Mouse (Mus musculus) liver, embryonic 18 days (tissue): ENCODE data around the gene Olfr1191-ps1. TPM values are rescaled to one million over a fixed set of nuclear protein-coding genes. Genes with fewer than 3 reads are reported as not detected.

Experiments used
- polyA plus RNA-seq: library from polyadenylated mRNA; depleted of rRNA; stranded (reverse); fragments of >200 nt; gene quantifications from 2 replicates; pipeline ENCODE4 v1.2.3, GENCODE M21; 2012; rRNA removed

Olfr1191-ps1 gene
- not detected in 2 replicates for polyA plus RNA-seq

DNA sequence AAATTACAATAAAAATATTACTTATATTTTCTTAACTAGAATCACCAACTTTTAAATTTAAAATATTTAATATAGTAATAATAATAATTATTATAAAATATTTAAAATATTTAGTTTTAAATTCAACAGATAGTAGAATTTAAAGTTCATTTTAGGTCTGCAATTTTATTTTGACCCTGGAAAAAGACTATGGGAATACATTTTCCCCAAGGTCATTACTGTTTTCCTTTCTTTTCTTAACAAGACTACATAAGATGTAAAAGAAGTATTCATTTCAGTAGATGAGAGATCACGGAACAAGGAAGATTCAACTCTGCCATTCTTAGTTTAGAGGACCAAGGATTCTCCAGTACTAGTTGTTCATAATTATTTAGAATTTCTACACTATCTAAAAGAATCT lies at the start of gene Olfr1191-ps1:
TSS of gene Olfr1191-ps1 (plus strand) at position 301 of the 400 bp plus-strand sequence.

GRCm38 (mm10) chr2:88648209-88648608 lies 7.9 kb downstream of the Olfr1191-ps1 start, which contains the start of gene Olfr1192-ps1:
Olfr1192-ps1 (plus strand) TSS chr2:88648509.

GRCm38 (mm10) chr2:88675328-88675727 lies 35.0 kb downstream of the Olfr1191-ps1 start, which contains the start of gene Olfr1193:
Olfr1193 (plus strand) TSS chr2:88675628.

GRCm38 (mm10) chr2:88689087-88689486 lies 48.7 kb downstream of the Olfr1191-ps1 start, which contains the start of gene Olfr1195:
Olfr1195 (minus strand) TSS chr2:88689187.

Other genes with a start within 250 kb of the Olfr1191-ps1 start
- gene Olfr1179, start 234.1 kb upstream of the Olfr1191-ps1 start, polyA plus RNA-seq, result not detected in 2 replicates
- gene Olfr1180, start 221.4 kb upstream of the Olfr1191-ps1 start, polyA plus RNA-seq, result not detected in 2 replicates
- not detected in 2 replicates for gene Olfr1181, start 214.4 kb upstream of the Olfr1191-ps1 start, polyA plus RNA-seq
- gene Gm13757, start 191.4 kb upstream of the Olfr1191-ps1 start, polyA plus RNA-seq, result not detected in 2 replicates
- not detected in 2 replicates for gene Olfr1183, start 185.7 kb upstream of the Olfr1191-ps1 start, polyA plus RNA-seq
- not detected in 2 replicates for gene Olfr1184, start 156.9 kb upstream of the Olfr1191-ps1 start, polyA plus RNA-seq
- not detected in 2 replicates for gene Olfr1185-ps1, start 147.2 kb upstream of the Olfr1191-ps1 start, polyA plus RNA-seq
- not detected in 2 replicates for gene Olfr1186, start 122.0 kb upstream of the Olfr1191-ps1 start, polyA plus RNA-seq
- gene Olfr1188, start 83.6 kb upstream of the Olfr1191-ps1 start, polyA plus RNA-seq, result not detected in 2 replicates
- not detected in 2 replicates for gene Olfr1189, start 54.1 kb upstream of the Olfr1191-ps1 start, polyA plus RNA-seq
- gene Olfr1192-ps1, start 8.0 kb downstream of the Olfr1191-ps1 start, polyA plus RNA-seq, result not detected in 2 replicates
- gene Olfr1193, start 35.1 kb downstream of the Olfr1191-ps1 start, polyA plus RNA-seq, result not detected in 2 replicates
- gene Olfr1195, start 48.6 kb downstream of the Olfr1191-ps1 start, polyA plus RNA-seq, result not detected in 2 replicates
- not detected in 2 replicates for gene Olfr1196, start 64.1 kb downstream of the Olfr1191-ps1 start, polyA plus RNA-seq
- not detected in 2 replicates for gene Olfr1197, start 91.8 kb downstream of the Olfr1191-ps1 start, polyA plus RNA-seq
- not detected in 2 replicates for gene Olfr1198, start 110.8 kb downstream of the Olfr1191-ps1 start, polyA plus RNA-seq
- not detected in 2 replicates for gene Olfr1199, start 119.9 kb downstream of the Olfr1191-ps1 start, polyA plus RNA-seq
- gene Olfr1200, start 129.9 kb downstream of the Olfr1191-ps1 start, polyA plus RNA-seq, result not detected in 2 replicates
- not detected in 2 replicates for gene Olfr1201, start 152.5 kb downstream of the Olfr1191-ps1 start, polyA plus RNA-seq
- not detected in 2 replicates for gene Olfr1202, start 174.0 kb downstream of the Olfr1191-ps1 start, polyA plus RNA-seq
- not detected in 2 replicates for gene Olfr1205, start 189.2 kb downstream of the Olfr1191-ps1 start, polyA plus RNA-seq
- gene Olfr1204, start 208.8 kb downstream of the Olfr1191-ps1 start, polyA plus RNA-seq, result not detected in 2 replicates
- not detected in 2 replicates for gene Olfr1206, start 222.7 kb downstream of the Olfr1191-ps1 start, polyA plus RNA-seq